Mouse (Mus musculus) kidney, postnatal 14 days (tissue): ENCODE measurements at regions not wholly inside any gene's neighbourhood (a gene's known extent, or its start where the extent isn't known, plus 50 kb on each side); places are given as distances from the start of the nearest gene placed in this dataset.

ENCODE experiments used
- DNase-seq: peaks from one replicate; pipeline ENCODE4 v3.0.0; 2022; ENCODE audit warnings: mixed read lengths

GRCm38 (mm10) chr16:12359116-12359515 is 375.2 kb downstream of the Shisa9 start:
- peak; percentile 30 for DNase-seq

DNA sequence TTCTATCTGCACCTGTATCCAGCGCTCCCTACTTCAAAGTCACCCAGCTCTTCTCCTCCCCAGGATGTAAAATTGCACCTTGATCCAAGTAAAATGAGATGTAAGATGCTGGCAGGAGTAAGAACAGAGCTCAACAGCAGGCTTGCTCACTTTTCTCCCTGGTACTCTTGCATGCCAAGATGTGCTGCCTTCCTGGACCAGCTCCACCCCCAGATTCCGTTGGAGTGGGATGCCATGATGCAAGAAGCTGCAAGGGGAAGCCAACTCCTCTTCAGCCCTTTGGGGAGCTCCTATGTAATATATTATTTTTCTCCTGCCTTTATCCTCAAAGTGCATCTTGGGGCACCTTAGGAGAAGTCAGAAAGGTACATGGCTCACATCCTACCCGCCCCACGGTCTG is 405.6 kb downstream of the Shisa9 start:
- no peak for DNase-seq

GRCm38 (mm10) chr16:12435697-12436221 is 451.8 kb downstream of the Shisa9 start:
- no peak for DNase-seq

DNA sequence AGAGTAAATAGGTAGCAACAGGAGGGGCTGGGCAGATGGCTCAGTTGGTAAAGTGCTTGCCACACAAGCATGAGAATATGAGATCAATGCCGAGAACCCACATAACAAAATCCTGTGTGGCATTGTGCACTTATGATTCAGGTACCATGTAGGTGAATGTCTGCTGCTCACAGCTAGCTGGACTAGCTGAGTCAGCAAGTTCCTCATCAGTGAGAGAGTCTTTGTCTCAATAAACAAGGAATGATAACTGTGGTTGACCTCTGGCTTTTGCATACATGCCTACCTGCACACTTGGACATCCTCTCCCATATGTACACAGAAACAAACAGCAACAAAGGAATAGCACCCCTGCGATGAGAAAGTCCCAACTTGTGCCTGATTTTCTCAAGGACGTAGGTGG is 454.7 kb downstream of the Shisa9 start:
- no peak for DNase-seq

- DNase-seq: no peak
Observed at GRCm38 (mm10) chr16:12454791-12455190, 470.9 kb downstream of the Shisa9 start.
